Mouse (Mus musculus): Measurements from ENCODE around the gene Igfbp2. TPM values are rescaled to one million over a fixed set of nuclear protein-coding genes. Genes with fewer than 3 reads are reported as not detected.

The Igfbp2 gene
- polyA plus RNA-seq (2012; rRNA removed) (287 and 384 TPM in 2 replicates), polyA plus RNA-seq (2014; fragmentation: Nextera tagmentation; extraction: Ambion mirVana) (343 and 395 TPM in 2 replicates)

- Histone ChIP-seq H3K27me3 (ENCODE audit: control insufficient read depth, insufficient read depth, low read length) (no peaks in the 10 kb centered on the region), H3K9ac (ENCODE audit: low read depth, low read length, severe bottlenecking) (peak within 1 kb of the TSS; percentile 63), H3K27ac (replicated peaks; ENCODE audit: low read depth, low read length) (0 out of 2 replicates have a peak within 1 kb of the TSS, but pooled peaks have one; percentile 28), H3K36me3 (ENCODE audit: control insufficient read depth, insufficient read depth, low read length) (peaks cover 5% of the 10 kb centered on the region; the same call in 1 of the 2 replicates), H3K4me2 (replicated peaks; ENCODE audit: low read depth, low read length, severe bottlenecking) (peak within 1 kb of the TSS; percentile 96), H3K4me1 (ENCODE audit: control insufficient read depth, insufficient read depth, low read length) (peaks cover 26% of the 10 kb centered on the region), H3K4me3 (replicated peaks; ENCODE audit: low read length) (peak within 1 kb of the TSS; percentile 66), H3K9me3 (ENCODE audit: control insufficient read depth, low read length) (no peaks in the 10 kb centered on the region)
- TF ChIP-seq POLR2A (IDR thresholded peaks at IDR 0.05; ENCODE audit: borderline replicate concordance, extremely low read depth, insufficient read depth, insufficient read length) = no peak
- under 1% methylated on average over 28 of the region's 58 CpGs for WGBS
- ATAC-seq (ENCODE audit: low FRiP score, low read depth) (peak; percentile 77), DNase-seq (ENCODE audit: low spot score) (peak; percentile 67)
Observed at GRCm38 (mm10) chr1:72823751-72824706, at the start of gene Igfbp2. Gene Igfbp2, plus strand, starts transcription at chr1:72824503.

GRCm38 (mm10) chr1:72778789-72779188 is 45.5 kb upstream of the Igfbp2 start:
- no peak for TF ChIP-seq POLR2A (IDR thresholded peaks at IDR 0.05; ENCODE audit: borderline replicate concordance, extremely low read depth, insufficient read depth, insufficient read length)
- no peak overlapping the region for H3K27ac ChIP-seq (replicated peaks; ENCODE audit: low read depth, low read length)

GRCm38 (mm10) chr1:72780720-72781119 is 43.6 kb upstream of the Igfbp2 start:
- WGBS = 46% methylated on average over 7 of the region's 7 CpGs
- Histone ChIP-seq H3K9me3 (ENCODE audit: control insufficient read depth, low read length) (no peaks in the 10 kb centered on the region), H3K4me2 (replicated peaks; ENCODE audit: low read depth, low read length, severe bottlenecking) (no peak overlapping the region), H3K27ac (replicated peaks; ENCODE audit: low read depth, low read length) (no peak overlapping the region), H3K27me3 (ENCODE audit: control insufficient read depth, insufficient read depth, low read length) (no peaks in the 10 kb centered on the region), H3K4me3 (replicated peaks; ENCODE audit: low read length) (no peak overlapping the region), H3K4me1 (ENCODE audit: control insufficient read depth, insufficient read depth, low read length) (peaks cover 11% of the 10 kb centered on the region), H3K9ac (ENCODE audit: low read depth, low read length, severe bottlenecking) (no peak overlapping the region), H3K36me3 (ENCODE audit: control insufficient read depth, insufficient read depth, low read length) (no peaks in the 10 kb centered on the region)
- ATAC-seq (ENCODE audit: low FRiP score, low read depth) = peak; percentile 53; the same call in 1 of the 2 replicates
- no peak for DNase-seq (ENCODE audit: low spot score)
- TF ChIP-seq POLR2A (IDR thresholded peaks at IDR 0.05; ENCODE audit: borderline replicate concordance, extremely low read depth, insufficient read depth, insufficient read length) = no peak

More at GRCm38 (mm10) chr1:72778789-72779188, 45.5 kb upstream of the Igfbp2 start:
- ATAC-seq (ENCODE audit: low FRiP score, low read depth) (no peak), DNase-seq (ENCODE audit: low spot score) (no peak)
- H3K4me1 ChIP-seq (ENCODE audit: control insufficient read depth, insufficient read depth, low read length) = peaks cover 11% of the 10 kb centered on the region
- H3K4me3 ChIP-seq (replicated peaks; ENCODE audit: low read length) = no peak overlapping the region
- no peak overlapping the region for H3K9ac ChIP-seq (ENCODE audit: low read depth, low read length, severe bottlenecking)
- H3K9me3 ChIP-seq (ENCODE audit: control insufficient read depth, low read length) = no peaks in the 10 kb centered on the region
- WGBS = 28% methylated on average over 6 of the region's 6 CpGs
- H3K27me3 ChIP-seq (ENCODE audit: control insufficient read depth, insufficient read depth, low read length) = no peaks in the 10 kb centered on the region
- no peaks in the 10 kb centered on the region for H3K36me3 ChIP-seq (ENCODE audit: control insufficient read depth, insufficient read depth, low read length)
- no peak overlapping the region for H3K4me2 ChIP-seq (replicated peaks; ENCODE audit: low read depth, low read length, severe bottlenecking)

- no peak for TF ChIP-seq POLR2A (IDR thresholded peaks at IDR 0.05; ENCODE audit: borderline replicate concordance, extremely low read depth, insufficient read depth, insufficient read length)
- Histone ChIP-seq H3K4me3 (replicated peaks; ENCODE audit: low read length) (no peak overlapping the region), H3K27me3 (ENCODE audit: control insufficient read depth, insufficient read depth, low read length) (no peaks in the 10 kb centered on the region), H3K4me1 (ENCODE audit: control insufficient read depth, insufficient read depth, low read length) (peaks cover 11% of the 10 kb centered on the region), H3K9me3 (ENCODE audit: control insufficient read depth, low read length) (no peaks in the 10 kb centered on the region), H3K27ac (replicated peaks; ENCODE audit: low read depth, low read length) (no peak overlapping the region), H3K4me2 (replicated peaks; ENCODE audit: low read depth, low read length, severe bottlenecking) (no peak overlapping the region), H3K9ac (ENCODE audit: low read depth, low read length, severe bottlenecking) (no peak overlapping the region), H3K36me3 (ENCODE audit: control insufficient read depth, insufficient read depth, low read length) (no peaks in the 10 kb centered on the region)
- ATAC-seq (ENCODE audit: low FRiP score, low read depth) (no peak), DNase-seq (ENCODE audit: low spot score) (no peak)
- 53% methylated on average over 2 of the region's 2 CpGs for WGBS
Observed at GRCm38 (mm10) chr1:72783341-72783740, 41.0 kb upstream of the Igfbp2 start.

- Histone ChIP-seq H3K27ac (replicated peaks; ENCODE audit: low read depth, low read length) (no peak overlapping the region), H3K9ac (ENCODE audit: low read depth, low read length, severe bottlenecking) (no peak overlapping the region), H3K36me3 (ENCODE audit: control insufficient read depth, insufficient read depth, low read length) (no peaks in the 10 kb centered on the region), H3K9me3 (ENCODE audit: control insufficient read depth, low read length) (no peaks in the 10 kb centered on the region), H3K4me2 (replicated peaks; ENCODE audit: low read depth, low read length, severe bottlenecking) (no peak overlapping the region), H3K27me3 (ENCODE audit: control insufficient read depth, insufficient read depth, low read length) (no peaks in the 10 kb centered on the region), H3K4me3 (replicated peaks; ENCODE audit: low read length) (no peak overlapping the region), H3K4me1 (ENCODE audit: control insufficient read depth, insufficient read depth, low read length) (peaks cover 4% of the 10 kb centered on the region)
- WGBS = 12% methylated on average over 7 of the region's 7 CpGs
- TF ChIP-seq POLR2A (IDR thresholded peaks at IDR 0.05; ENCODE audit: borderline replicate concordance, extremely low read depth, insufficient read depth, insufficient read length) = no peak
- ATAC-seq (ENCODE audit: low FRiP score, low read depth) (no peak), DNase-seq (ENCODE audit: low spot score) (no peak)
Observed at GRCm38 (mm10) chr1:72784018-72784417, 40.3 kb upstream of the Igfbp2 start.
